ENCODE assay signal across 7 mouse cellular contexts in genomic region chr7:80825843-80826403, GRCm38 (mm10). TPM values are rescaled to one million over a fixed set of nuclear protein-coding genes. Genes with fewer than 3 reads are reported as not detected.
DNase-seq lines count a peak whose midpoint lies in the region; ATAC-seq and TF ChIP-seq lines count a peak whose summit lies in the region.

Iqgap1 (minus strand) TSS chr7:80825974.

- no peak for ATAC-seq in heart, embryonic 14.5 days (ENCODE audit: insufficient number of reproducible peaks, insufficient read depth, low FRiP score, low read depth)

- no peak for TF ChIP-seq CTCF in testis, adult 2 months (IDR thresholded peaks at IDR 0.05; ENCODE audit: control insufficient read depth, insufficient read depth, insufficient replicate concordance, low read depth, low read length)
- no peak for TF ChIP-seq CTCF in cortical plate, adult 2 months (IDR thresholded peaks at IDR 0.05; ENCODE audit: extremely low read depth, insufficient read depth, low read length)

- intact Hi-C loops in left cerebral cortex, postnatal 25 days (cut with DNase I), result no loop called here

- DNase-seq in testis, postnatal 14 days (ENCODE audit: low spot score), result no peak
- DNase-seq in left cerebral cortex, postnatal 25 days (ENCODE audit: low spot score in 2 of 2), result no peak
- no peak for DNase-seq in Muller cell, postnatal 12 days (ENCODE audit: inconsistent ontology term)

- no peaks in the 10 kb centered on the region for H3K36me3 ChIP-seq in testis, adult 2 months (ENCODE audit: control insufficient read depth, insufficient read depth, low read length)
- H3K36me3 ChIP-seq in heart, embryonic 14.5 days (ENCODE audit: control insufficient read depth, insufficient read depth, low read length), result no peaks in the 10 kb centered on the region
- no peaks in the 10 kb centered on the region for H3K36me3 ChIP-seq in myocyte (ENCODE audit: control insufficient read depth, insufficient read depth)

- no peaks in the 10 kb centered on the region for H3K4me1 ChIP-seq in testis, adult 2 months (ENCODE audit: control insufficient read depth, insufficient read depth, low read length)
- no peaks in the 10 kb centered on the region for H3K4me1 ChIP-seq in cortical plate, adult 2 months (ENCODE audit: control insufficient read depth, insufficient read depth, low read length)
- H3K4me1 ChIP-seq in heart, embryonic 14.5 days (ENCODE audit: control insufficient read depth in 2 of 2, insufficient read depth in 2 of 2, low read length in 2 of 2), result peaks cover 8 to 10% of the 10 kb centered on the region in 2 experiments; a peak in 3 of 4 replicates

- no peak for TF ChIP-seq POLR2A in testis, adult 2 months (IDR thresholded peaks at IDR 0.05; ENCODE audit: control insufficient read depth, low read depth, low read length)
- TF ChIP-seq POLR2A in cortical plate, adult 2 months (IDR thresholded peaks at IDR 0.05; ENCODE audit: extremely low read depth, insufficient read depth, low read length), result no peak
- no peak for TF ChIP-seq POLR2A in myocyte (IDR thresholded peaks at IDR 0.05; ENCODE audit: insufficient read length, low read depth)

- no peaks in the 10 kb centered on the region for H3K27me3 ChIP-seq in testis, adult 2 months (ENCODE audit: control insufficient read depth, insufficient read depth, low read length)
- no peaks in the 10 kb centered on the region for H3K27me3 ChIP-seq in heart, embryonic 14.5 days (ENCODE audit: control insufficient read depth, insufficient read depth, low read length)
- no peaks in the 10 kb centered on the region for H3K27me3 ChIP-seq in myocyte (ENCODE audit: control insufficient read depth, insufficient read depth, insufficient read length)

- no peak within 1 kb of the TSS for H3K4me2 ChIP-seq in heart, embryonic 14.5 days (ENCODE audit: low read length)
- H3K4me2 ChIP-seq in myocyte (ENCODE audit: low read depth), result peak within 1 kb of the TSS; percentile 47

- H3ac ChIP-seq in myocyte (ENCODE audit: control insufficient read depth, insufficient read length), result no peak within 1 kb of the TSS

- 67% methylated on average over 11 of the region's 11 CpGs for WGBS in heart, embryonic 14.5 days

- no peaks in the 10 kb centered on the region for H3K9me3 ChIP-seq in heart, embryonic 14.5 days (ENCODE audit: control insufficient read depth, low read length)

- no peak within 1 kb of the TSS for H3K9ac ChIP-seq in heart, embryonic 14.5 days (ENCODE audit: low read length)

- no peaks in the 10 kb centered on the region for H3K79me2 ChIP-seq in myocyte (ENCODE audit: control insufficient read depth, insufficient read depth)

- no peak within 1 kb of the TSS for H3K27ac ChIP-seq in testis, adult 2 months (ENCODE audit: control insufficient read depth, insufficient read depth, low read depth, low read length)
- no peak within 1 kb of the TSS for H3K27ac ChIP-seq in cortical plate, adult 2 months (ENCODE audit: insufficient read depth, low read length)
- no peak within 1 kb of the TSS for H3K27ac ChIP-seq in heart, embryonic 14.5 days (replicated peaks in 1 of 2; ENCODE audit: control insufficient read depth in 1 of 2, insufficient read depth in 1 of 2, low read depth in 2 of 2, low read length in 2 of 2)

- no peak within 1 kb of the TSS for H3K4me3 ChIP-seq in testis, adult 2 months (ENCODE audit: control insufficient read depth, low read depth, low read length)
- H3K4me3 ChIP-seq in cortical plate, adult 2 months (ENCODE audit: insufficient read depth, low read length), result no peak within 1 kb of the TSS
- no peak within 1 kb of the TSS for H3K4me3 ChIP-seq in heart, embryonic 14.5 days (ENCODE audit: control insufficient read depth in 1 of 2, insufficient read depth in 1 of 2, low read depth in 1 of 2, low read length in 2 of 2)
- H3K4me3 ChIP-seq in myocyte, result no peak within 1 kb of the TSS

TF ChIP-seq in myocyte, 11 proteins besides CTCF, POLR2A, EP300 and RAD21:
- TF ChIP-seq MYOG (IDR thresholded peaks at IDR 0.05; ENCODE audit: control insufficient read depth in 1 of 3, insufficient read depth in 1 of 3, insufficient read length in 2 of 3, low read depth in 2 of 3) (no peak), CEBPB (IDR thresholded peaks at IDR 0.05; ENCODE audit: insufficient read depth, poor library complexity, severe bottlenecking) (no peak), REST (IDR thresholded peaks at IDR 0.05; ENCODE audit: insufficient read depth, insufficient read length) (no peak), E2F4 (IDR thresholded peaks at IDR 0.05; ENCODE audit: insufficient read depth) (no peak), MAX (IDR thresholded peaks at IDR 0.05; ENCODE audit: low read depth) (no peak), TCF12 (IDR thresholded peaks at IDR 0.05; ENCODE audit: insufficient read depth, poor library complexity, severe bottlenecking) (no peak), USF1 (IDR thresholded peaks at IDR 0.05; ENCODE audit: low read depth) (no peak), SRF (IDR thresholded peaks at IDR 0.05; ENCODE audit: control insufficient read depth, insufficient read length, low read depth) (no peak), MYOD1 (IDR thresholded peaks at IDR 0.05; ENCODE audit: control insufficient read depth in 1 of 3, insufficient read length in 2 of 3, low read depth in 2 of 3) (no peak), POLR2AphosphoS2 (IDR thresholded peaks at IDR 0.05; ENCODE audit: insufficient read length, low read depth) (no peak), TCF3 (IDR thresholded peaks at IDR 0.05; ENCODE audit: insufficient read length, low read depth) (no peak)

RNA-seq across cellular contexts. Expression of gene Iqgap1, which starts in this region (rescaled TPM):
- 30.6 and 35.5 TPM in 2 replicates for polyA plus RNA-seq in testis, adult 2 months (2012; rRNA removed)
- polyA plus RNA-seq in cortical plate, adult 2 months (2012; rRNA removed), result 18.9 and 19.8 TPM in 2 replicates
- polyA plus RNA-seq in heart, embryonic 14.5 days (2014; fragmentation: Nextera tagmentation; extraction: Ambion mirVana), result 39.4 and 40.0 TPM in 2 replicates
- 10 to 100 TPM; 20.3 to 22.0 TPM for total RNA-seq in left cerebral cortex, postnatal 25 days (2021)
- polyA plus RNA-seq in myocyte (2012; fragmentation: generic; extraction: Trizol), result 61.7 TPM
